Mouse (Mus musculus): ENCODE results near the gene Ctnnd2.

Ctnnd2 gene

DNA sequence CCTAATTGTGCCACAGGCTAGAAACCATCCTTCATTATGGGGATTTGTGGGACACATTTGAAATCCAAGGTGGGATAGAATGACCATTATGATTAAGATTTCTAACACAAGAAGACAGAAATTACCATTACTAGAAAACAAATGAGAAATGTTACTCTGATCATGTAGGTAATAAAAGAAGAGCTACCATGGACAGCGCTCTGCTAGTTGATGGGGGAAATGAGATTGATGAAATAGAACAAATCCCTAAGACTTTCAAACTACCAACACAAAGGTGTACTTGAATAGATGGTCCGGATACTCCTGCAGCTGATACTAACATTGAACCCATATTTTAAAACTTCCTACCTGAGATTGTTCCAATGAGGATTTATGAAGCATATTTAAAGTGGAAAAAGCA, 68.5 kb downstream of the Ctnnd2 start:
- no peak for DNase-seq (ENCODE audit: low spot score)

DNA sequence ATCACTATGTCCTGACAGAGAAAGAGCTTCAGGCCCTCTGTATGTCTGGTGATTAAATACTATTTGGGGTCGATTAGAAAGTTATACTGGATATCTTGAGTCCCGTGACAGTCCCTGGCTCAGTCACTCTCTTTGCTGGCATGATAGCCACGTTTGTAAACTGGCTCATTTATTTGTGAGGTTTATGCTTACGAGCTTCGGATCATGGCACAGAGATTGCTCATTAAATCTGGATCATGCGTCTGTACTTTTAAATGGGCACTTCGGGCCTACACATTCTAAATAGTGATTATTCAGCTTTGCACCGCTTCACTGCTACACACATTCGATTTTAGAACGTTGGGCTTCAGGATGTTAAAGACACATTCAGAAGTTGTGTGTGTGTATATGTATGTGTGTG, 96.4 kb downstream of the Ctnnd2 start:
- no peak for DNase-seq (ENCODE audit: low spot score)

DNA sequence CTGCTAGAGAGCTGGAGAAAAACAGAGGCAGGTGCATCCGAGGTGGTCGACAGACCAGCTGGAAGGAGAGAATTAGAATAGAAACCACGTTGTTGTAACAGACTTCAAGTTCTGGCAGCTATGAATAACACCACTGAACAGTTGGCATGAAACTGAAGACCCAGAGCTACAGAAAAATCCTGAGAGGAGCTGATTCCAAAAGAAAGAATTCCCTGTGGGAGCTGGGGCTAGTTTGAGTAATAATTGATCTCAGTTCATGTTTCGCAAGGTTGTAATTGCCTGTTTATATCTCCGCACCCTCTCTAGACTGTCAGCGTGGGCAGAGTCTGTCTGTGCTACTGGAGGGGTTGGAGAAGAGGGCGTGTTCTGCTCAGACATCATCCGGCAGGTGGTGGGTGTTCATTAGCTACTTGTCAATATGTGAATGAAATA, 98.8 kb downstream of the Ctnnd2 start:
- no peak for DNase-seq (ENCODE audit: low spot score)

DNA sequence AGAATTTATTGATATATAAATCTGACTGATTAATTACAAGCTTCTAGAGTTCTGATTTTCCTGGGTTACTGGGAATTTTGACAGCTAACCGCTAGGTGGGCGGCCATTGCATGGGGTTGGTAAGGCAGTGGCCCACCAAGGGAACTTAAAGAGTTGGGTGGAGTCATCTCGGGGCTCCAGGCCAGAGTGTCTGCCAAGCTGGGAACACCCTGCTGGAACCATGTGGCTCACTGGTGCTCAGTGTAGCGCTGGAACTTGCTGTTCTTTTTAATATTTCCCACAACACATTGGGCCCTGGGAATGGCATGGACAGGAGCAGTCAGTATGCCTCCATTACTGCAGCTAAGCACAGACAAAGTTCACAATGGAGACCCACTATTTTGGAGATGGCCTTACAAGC, 99.9 kb downstream of the Ctnnd2 start:
- no peak for DNase-seq (ENCODE audit: low spot score)

DNA sequence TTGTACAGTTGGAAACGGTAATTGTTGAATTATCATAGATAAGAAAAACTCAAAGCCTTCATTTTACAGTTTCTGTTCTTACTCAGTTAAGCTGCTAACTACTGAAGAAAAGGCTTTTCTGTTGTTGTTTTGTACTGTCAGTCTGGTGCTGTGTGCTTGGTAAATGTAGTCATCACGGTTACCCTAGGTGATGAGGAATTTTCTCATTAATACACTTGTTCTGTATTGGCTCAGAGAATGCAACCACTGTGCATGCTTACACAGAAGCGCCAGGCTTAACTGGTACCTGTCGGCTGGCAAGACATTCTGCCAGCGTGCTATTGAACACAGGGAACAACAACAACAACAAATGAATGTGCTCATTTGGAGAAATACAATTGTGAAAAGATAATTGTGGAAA, 103.3 kb downstream of the Ctnnd2 start:
- DNase-seq (ENCODE audit: low spot score): no peak

DNA sequence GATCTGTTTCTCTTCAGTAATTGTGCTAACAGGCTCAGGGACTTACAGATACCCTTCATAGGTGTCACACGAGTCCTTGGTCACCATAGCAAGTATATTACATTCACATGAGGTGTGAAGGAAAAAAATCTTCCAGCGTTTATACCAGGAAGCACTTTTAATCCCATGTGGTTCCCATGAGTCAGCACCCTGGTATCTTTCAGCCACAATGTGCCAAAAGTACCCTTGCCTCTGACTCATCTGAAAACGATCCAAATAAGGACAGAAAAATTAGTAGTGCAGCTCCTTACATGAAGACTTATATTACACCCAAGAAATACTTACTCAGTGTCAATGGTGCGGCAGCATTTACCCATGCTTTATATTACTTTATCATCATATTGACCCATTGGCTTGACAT, 104.3 kb downstream of the Ctnnd2 start:
- DNase-seq (ENCODE audit: low spot score): no peak

DNA sequence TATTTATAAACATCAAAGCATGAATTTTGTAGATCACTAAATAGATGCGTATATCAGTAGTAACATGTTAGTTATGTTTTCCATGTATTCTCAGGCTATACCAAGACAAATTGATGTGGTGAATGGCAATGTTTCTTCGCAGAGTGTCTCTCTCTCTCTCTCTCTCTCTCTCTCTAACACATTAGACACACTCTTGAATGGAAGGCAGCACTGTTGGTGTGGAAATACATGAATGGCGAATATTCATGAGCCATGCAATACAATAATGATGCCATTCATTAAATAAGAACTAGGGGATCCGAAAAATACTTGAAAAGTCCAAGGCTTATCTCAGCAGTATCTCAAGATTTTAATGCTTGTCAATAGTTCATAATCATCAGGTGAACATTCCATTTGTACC, 106.2 kb downstream of the Ctnnd2 start:
- DNase-seq (ENCODE audit: low spot score): no peak

DNA sequence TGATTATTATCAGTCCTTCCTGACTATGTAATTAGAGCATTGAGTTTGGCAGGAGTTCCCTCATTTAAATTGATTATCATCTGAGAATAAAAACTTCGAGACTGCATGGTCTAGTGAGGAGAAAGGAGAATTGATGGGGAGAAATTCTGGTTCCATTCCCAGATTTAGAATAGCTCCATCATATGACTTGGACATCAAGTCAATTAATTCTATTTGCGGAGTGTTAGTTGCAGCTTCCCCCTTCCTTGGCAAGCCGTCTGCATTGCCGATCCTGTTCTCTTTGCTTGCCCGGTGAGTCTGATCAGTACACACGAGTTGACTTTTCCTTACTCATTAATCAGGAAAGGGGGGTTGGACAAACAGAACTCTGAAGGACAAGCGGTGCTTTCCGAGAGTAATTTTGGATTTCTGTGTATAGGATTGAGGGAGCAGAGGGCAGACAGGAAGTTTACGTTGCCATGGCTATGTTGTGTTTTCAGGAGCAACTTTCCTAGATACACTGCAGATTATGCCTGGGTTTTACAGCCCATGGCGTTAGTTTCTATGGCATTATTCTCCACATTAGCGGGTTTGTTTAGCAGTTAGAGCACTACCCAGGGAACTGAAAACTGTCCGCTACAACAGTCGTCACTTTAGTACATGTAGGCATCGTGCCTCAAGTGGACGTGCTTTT, 113.3 kb downstream of the Ctnnd2 start:
- no peak for DNase-seq (ENCODE audit: low spot score)

DNA sequence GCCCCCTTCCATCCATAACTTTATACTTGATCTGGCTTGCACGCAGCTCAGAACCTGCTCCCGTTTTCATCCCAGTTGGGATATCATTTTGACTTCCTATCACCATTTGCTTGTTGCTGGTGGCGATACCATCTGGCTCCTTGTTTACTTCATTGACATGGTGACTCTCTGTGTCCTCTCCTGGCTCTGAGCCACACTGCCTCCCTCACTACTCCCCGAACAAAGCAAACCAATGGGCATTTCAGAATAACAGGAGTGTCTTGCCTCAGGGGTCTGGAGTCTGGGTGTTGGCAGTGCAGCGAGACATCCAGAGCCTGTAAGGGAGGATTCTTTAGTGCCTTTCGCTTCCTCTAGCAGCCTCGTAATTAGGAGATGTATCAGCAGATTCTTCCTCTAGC, 113.9 kb downstream of the Ctnnd2 start:
- DNase-seq (ENCODE audit: low spot score): no peak

DNA sequence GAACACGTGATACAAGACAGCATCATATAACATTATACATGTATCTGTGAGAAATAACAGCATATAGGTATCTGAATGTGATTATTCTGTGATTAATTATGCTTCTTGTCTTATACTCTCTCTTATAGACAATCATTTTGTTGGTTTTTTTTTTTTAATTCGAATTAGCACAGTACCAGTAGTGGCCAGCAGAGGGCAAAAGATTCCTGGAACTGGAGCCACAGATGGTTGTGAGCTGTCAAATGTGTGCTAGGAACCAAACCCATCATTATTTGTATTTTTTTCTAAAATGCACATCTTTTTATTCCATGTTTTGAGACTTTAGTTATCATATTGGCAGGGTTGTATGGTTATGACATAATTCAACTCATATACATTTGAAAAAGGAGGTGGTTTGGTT, 130.4 kb downstream of the Ctnnd2 start:
- DNase-seq (ENCODE audit: low spot score): no peak

DNA sequence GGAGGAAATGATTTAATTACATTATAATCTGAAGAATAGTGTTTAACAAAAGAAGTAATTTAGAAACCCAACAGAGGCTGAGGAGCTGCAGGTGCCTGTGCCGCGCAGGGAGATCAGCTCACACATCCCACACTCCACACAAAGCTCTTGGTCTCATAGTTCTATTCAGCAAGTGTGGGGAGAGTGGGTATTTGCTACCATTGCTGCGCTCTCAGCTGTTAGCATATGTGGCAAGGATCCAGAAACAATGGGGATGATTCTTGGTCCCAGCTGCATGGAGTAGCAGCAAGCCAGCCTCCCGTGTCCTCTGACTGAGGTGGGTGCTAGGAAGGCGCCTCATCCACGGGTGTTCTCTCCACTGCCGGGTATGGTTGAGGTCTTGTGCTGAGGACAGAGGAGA, 134.0 kb downstream of the Ctnnd2 start:
- no peak for DNase-seq (ENCODE audit: low spot score)

DNA sequence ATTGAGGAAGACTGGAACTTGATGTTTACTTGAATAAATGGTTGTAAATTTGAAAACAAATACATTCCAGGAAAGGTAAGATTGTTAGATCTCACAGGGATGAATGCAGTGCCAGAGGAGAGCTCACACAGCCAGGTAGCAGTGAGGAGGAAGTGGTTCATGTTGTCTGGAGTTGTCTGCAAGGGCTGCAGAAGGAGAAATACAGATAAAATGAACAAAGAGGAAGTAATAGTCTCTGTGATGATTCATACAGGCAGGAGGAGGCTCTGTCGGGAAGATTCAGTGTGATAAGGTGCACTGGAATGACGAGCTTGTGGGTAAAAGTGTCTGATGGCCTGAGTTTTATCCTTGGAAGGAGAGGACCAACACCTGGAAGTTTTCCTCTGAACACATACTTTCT, 150.2 kb downstream of the Ctnnd2 start:
- no peak for DNase-seq (ENCODE audit: low spot score)

DNA sequence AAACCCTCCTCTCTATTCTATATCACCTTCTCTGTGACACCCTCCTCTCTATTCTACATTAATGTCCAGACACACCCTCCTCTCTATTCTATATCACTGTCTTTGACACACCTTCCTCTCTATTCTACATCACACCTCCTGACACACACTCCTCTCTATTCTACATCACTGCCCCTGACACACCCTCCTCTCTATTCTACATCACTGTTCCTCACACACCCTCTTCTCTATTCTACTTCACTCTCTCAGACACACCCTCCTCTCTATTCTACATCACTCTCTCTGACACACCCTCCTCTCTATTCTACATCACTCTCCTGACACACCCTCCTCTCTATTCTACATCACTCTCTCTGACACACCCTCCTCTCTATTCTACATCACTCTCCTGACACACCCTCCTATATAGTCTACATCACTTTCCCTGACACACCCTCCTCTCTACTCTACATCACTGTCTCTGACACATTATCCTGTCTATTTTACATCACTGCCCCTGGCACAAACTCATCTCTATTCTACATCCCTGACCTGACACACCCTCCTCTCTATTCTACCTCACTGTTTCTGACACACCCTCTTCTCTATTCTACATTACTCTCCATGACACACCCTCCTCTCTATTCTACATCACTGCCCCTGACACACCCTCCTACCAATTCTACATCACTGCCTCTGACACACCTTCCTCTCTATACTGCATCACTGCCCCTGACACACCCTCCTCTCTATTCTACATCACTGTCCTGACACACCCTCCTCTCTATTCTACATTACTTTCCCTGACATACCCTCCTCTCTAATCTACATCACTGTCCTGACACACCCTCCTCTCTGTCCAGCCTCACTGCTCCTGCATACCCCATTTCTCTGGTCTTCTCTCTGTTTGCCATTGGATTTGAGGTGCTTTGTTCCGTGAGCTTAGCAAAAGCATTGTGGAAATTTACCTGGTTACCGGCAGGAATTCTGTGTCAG, 161.2 kb downstream of the Ctnnd2 start:
- no peak for DNase-seq (ENCODE audit: low spot score)

DNA sequence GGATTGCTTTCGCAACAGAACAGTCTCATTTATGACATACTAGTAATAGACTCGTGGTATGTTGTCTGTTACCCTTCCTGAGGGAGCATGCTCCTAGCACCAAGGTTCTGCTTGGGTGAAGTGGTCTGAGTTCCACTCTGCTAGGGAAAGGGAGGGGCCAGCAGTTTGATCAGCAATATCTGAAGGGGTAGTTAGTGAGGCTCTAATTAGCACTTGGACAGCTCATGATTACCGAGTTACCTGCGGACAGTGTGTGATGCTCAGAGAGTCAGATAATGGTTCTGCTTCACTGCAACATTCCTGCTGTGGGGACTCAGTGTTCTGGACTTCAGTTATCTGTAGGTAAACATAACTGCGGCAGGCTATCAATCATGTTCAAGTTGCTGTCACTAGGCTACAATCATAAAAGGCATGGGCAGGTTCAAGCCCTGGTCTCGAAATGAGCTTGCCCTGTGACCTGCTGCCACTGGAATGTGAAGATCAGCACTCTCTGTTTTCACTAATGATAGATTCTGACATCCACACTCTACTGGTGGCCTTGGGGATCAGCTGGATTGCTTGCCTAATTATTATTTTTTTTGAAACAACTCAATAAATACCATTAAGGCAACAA, 166.3 kb downstream of the Ctnnd2 start:
- DNase-seq (ENCODE audit: low spot score): no peak

DNA sequence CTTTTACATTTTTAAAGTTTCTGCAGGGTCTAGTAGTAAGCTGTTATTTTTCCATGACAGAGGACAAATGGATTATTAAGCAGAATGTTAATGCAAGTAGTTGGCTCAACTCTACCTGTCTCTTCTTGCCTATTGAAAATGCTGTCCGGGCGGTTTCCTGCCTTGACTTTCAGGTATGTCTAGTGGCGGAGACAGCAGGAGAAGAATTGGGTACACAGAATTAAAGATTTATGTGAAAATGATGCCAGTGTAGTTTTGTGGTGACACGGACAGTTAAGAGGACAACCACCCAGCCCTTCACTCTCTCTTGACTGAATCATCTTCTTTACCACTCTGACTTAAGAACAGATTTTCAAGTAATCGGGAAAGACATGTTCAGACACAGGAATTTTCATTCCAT, 173.4 kb downstream of the Ctnnd2 start:
- no peak for DNase-seq (ENCODE audit: low spot score)

DNA sequence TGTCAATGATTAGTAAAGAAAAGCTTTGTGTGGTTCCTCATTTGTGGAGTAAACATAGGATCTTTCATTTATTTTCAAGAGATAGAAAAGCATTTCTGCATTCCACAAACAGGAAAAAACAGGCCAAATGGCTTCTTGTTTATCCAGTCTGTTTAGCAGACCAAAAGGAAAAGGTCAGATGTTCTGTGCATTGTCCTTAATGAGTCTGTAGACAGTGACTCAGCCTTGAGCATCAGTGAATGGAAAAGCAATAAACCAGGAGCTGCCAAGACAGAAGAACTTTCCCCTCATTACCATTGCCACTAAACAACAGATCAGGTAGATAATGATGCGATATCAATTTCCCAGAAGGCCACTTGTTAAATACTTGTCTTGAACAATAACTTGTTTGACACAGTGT, 192.1 kb downstream of the Ctnnd2 start:
- no peak for DNase-seq (ENCODE audit: low spot score)

DNA sequence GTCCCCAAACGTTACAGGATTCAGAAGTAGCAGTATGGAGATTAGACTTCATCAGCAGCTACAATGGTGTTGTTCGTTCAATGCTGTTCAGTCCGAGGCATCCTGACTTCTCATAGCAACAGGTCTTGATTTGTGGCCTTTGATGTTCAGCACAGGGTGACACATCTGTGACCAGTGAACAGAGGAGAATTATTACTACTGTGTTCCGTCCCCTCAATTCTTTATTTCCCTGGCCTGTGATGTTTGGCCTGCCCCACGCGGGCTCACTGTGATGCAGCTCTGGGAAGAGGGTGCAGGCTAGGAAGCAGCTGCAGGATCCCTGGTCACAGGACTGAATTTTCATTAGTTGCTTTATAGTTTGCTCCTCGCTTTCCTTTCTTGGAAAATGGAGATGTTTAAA, 197.6 kb downstream of the Ctnnd2 start:
- no peak for DNase-seq (ENCODE audit: low spot score)

DNA sequence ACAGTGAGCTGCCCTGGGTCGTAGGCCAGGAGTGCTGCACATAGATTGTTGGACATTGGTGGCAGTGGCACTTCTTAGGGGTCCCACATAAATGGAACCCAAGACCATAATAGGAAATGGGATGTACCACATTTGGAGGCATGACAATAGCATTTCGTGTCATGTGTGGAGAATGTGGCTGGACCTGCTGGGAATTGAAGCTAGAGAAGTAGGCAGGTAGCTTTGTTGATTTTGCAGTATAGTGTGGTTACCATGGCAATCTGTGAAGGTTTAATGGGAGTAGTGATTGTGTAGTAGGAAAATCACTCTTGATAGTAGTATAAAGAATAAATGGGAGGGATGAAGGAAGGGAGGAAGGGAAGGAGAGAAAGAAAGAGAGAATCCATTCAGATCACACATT, 198.8 kb downstream of the Ctnnd2 start:
- no peak for DNase-seq (ENCODE audit: low spot score)

DNA sequence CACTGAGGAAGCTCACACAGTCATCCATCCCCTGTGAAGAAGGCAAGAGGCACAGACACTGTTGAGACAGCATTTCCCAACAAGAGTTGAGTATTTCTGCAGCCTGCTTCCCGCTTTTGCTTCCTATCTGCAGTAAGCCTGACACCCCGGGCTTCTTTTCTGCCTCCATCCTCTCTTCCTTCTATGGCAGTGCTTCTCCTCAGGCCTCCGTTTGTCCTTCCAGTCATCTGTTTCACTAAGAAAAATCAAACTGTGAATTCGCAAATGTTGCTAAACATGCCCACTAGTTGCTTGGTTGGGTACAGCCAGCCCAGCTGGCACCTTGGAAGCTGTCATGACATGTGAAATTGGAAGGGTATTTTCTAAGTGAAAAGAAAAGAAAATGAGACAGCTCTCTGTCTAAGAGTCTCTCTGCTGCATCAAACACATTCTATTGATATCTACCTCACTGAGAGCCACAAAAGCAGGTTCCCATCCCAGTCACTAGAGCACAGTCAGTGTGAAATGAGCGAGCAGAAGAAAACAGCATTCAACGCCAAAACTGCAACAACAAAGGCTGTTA, 201.3 kb downstream of the Ctnnd2 start:
- DNase-seq (ENCODE audit: low spot score): no peak

DNA sequence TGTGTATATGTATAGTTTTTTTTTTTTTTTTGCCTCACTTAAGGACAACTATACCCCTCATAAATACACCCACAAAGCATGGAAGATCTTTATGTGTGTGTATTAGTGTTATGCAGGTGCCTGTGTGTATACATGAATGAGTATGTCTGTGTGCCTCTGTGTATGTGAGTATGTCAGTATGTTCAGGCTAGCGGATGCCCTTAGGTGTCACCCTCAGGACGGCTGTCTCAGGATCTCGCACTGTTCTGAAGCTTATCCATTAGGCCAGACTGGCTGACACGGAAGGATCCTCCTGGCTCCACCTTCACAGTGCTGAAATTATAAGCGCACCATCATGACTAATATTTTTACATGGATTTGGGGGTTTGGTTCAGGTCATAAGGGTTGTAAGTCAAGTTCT, 202.5 kb downstream of the Ctnnd2 start:
- DNase-seq (ENCODE audit: low spot score): no peak

DNA sequence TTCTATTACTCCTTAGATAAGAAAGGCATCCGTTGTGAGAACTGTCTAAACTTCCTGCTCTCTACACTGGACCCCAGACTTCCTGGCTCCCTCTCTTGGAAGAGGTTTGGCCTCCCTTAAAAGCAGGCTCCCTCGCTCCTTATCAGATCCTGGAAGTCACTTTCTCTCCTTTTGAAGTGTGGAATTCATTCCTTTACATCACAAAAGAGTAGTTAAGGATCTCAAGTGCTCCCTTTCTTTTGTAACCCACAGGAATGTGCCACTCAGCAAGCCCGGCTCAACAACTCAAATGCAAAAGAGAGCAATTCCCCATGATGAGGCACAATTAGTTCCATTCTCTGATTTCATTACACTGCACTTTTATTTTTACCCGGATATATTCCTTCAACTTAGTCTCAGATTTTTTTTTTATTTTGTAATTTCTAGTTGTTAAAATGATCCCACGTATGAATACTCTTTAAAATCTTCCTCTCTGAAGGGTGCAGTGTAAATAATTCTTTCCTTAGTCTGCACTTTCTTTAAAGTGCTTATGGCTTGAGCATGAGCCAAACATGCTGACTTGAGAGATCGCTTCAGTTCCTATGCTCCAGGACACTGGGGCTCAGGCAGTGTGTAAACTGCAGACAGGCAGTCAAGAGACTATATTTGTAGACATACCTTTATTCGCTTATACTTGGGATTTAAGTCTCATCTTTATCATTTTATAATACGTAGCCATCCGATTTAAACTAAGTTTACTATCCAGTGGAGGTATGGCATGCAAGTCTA, 210.9 kb downstream of the Ctnnd2 start:
- DNase-seq (ENCODE audit: low spot score): no peak

DNA sequence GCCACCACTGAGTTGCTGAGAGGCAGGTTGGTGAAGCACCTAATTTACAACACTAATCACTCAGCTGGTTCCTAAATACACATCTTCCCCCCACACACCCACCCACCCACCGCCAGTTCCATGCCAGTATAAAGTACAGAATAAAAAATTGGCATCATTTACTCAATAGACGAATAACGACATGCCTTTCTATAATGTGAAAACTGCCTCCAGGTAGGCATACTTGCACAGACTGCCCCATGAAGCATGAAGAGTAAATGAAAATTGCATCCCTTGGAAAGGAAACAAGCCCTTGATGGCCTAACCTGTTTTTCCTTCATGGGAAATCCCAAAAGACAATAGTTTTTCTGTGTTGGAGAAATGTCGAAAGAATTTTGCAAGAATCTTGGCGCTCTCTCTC, 212.0 kb downstream of the Ctnnd2 start:
- DNase-seq (ENCODE audit: low spot score): no peak

Data from urinary bladder, postnatal 10 days (tissue).